8 mouse cellular contexts compared by ENCODE assay signal in the genomic region with DNA sequence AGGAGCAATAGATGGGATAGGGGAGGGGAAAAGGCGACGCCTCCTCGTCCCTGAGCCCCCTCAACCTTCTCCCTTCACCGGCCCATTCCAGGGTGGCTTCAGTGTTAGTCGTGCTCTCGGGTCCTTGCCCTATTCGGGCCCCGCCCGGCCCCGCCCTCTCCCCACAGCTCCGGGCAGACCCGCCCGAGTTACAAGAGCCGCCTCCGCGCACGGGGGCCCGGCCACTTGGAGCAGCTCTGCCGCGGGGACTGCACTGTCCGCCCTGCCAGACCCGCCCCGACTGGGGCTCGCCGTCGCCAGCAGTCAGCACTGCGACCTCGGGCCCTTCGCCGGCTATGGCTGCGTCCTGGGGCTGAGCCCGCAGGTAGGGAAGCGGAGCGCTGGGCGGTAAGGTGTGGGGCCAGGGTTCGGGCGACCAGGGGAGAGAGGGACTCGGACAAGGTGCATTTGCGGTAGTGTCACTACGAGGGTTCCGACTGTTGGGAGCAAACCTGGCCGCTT. TPM values are rescaled to one million over a fixed set of nuclear protein-coding genes. Genes with fewer than 3 reads are reported as not detected.
A peak's percentile ranks its signal among the peaks of the same experiment; 100 is the strongest.
DNase-seq lines count a peak whose midpoint lies in the region; ATAC-seq and TF ChIP-seq lines count a peak whose summit lies in the region.

Gene Ahnak, plus strand, starts transcription at position 219 of the 501 bp plus-strand sequence.

- H3K4me1 ChIP-seq in embryonic fibroblast, embryonic 13.5 days (ENCODE audit: control insufficient read depth, insufficient read depth, low read length), result peaks cover 26% of the 10 kb centered on the region
- peaks cover 69% of the 10 kb centered on the region for H3K4me1 ChIP-seq in heart, embryonic 16.5 days (ENCODE audit: control insufficient read depth, insufficient read depth, low read length)
- peaks cover 39% of the 10 kb centered on the region for H3K4me1 ChIP-seq in lung, embryonic 14.5 days (ENCODE audit: insufficient read depth)

- H3K4me2 ChIP-seq in heart, embryonic 16.5 days (ENCODE audit: low read depth, low read length), result peak within 1 kb of the TSS; percentile 82
- peak within 1 kb of the TSS; percentile 87 for H3K4me2 ChIP-seq in lung, embryonic 14.5 days

- POLR2A ChIA-PET in Patski (lab: Charles Lee), result interaction anchor here (1.0 to 4.6 kb wide), 6 partner anchors 11 to 277 kb away, joined by 3 to 19 read pairs (median 4); no protein-coding TSS in a partner anchor

- CTCF ChIA-PET in Patski (lab: Charles Lee), result interaction anchor here (1.0 kb wide), 1 partner anchor 13 kb away, joined by 3 read pairs; no protein-coding TSS in a partner anchor

- ATAC-seq in Patski, result peak; percentile 52
- ATAC-seq in heart, embryonic 16.5 days (replicated peaks; ENCODE audit: extremely low read depth, insufficient read depth, low FRiP score), result peak; percentile 77
- ATAC-seq in lung, embryonic 14.5 days (ENCODE audit: insufficient read depth), result peak; percentile 59

- DNase-seq in 416B (ENCODE audit: low read depth) (peak; percentile 58), Patski (ENCODE audit: low read depth, low spot score) (no peak)
- DNase-seq in kidney, postnatal 25 days, result peak; percentile 79 to 91
- peak; percentile 78 for DNase-seq in lung, embryonic 14.5 days
- peak; percentile 73 for DNase-seq in ovary, postnatal 10 days (ENCODE audit: low spot score)
- DNase-seq in frontal cortex, postnatal 10 days (ENCODE audit: low spot score in 2 of 2), result no peak

- no peaks in the 10 kb centered on the region for H3K27me3 ChIP-seq in Patski
- H3K27me3 ChIP-seq in heart, embryonic 16.5 days (ENCODE audit: control insufficient read depth, insufficient read depth, low read length), result no peaks in the 10 kb centered on the region
- no peaks in the 10 kb centered on the region; the same call in 1 of the 2 replicates for H3K27me3 ChIP-seq in lung, embryonic 14.5 days (ENCODE audit: insufficient read depth, low read length)

- peak within 1 kb of the TSS; percentile 94 for H3K4me3 ChIP-seq in embryonic fibroblast, embryonic 13.5 days (ENCODE audit: insufficient read depth, low read length)
- H3K4me3 ChIP-seq in heart, embryonic 16.5 days (ENCODE audit: low read length), result peak within 1 kb of the TSS; percentile 89
- peak within 1 kb of the TSS; percentile 73 for H3K4me3 ChIP-seq in lung, embryonic 14.5 days (ENCODE audit: low read depth, low read length)

- H3K36me3 ChIP-seq in heart, embryonic 16.5 days (ENCODE audit: control insufficient read depth, insufficient read depth), result no peaks in the 10 kb centered on the region
- no peaks in the 10 kb centered on the region for H3K36me3 ChIP-seq in lung, embryonic 14.5 days (ENCODE audit: insufficient read depth)

- H3K9ac ChIP-seq in heart, embryonic 16.5 days (ENCODE audit: low read length), result peak within 1 kb of the TSS; percentile 97
- peak within 1 kb of the TSS; percentile 80 for H3K9ac ChIP-seq in lung, embryonic 14.5 days

- WGBS in heart, embryonic 16.5 days, result under 1% methylated on average over 42 of the region's 42 CpGs
- WGBS in lung, embryonic 14.5 days, result under 1% methylated on average over 42 of the region's 42 CpGs

- TF ChIP-seq CTCF in Patski (IDR thresholded peaks at IDR 0.05), result no peak
- no peak for TF ChIP-seq CTCF in embryonic fibroblast, embryonic 13.5 days (IDR thresholded peaks at IDR 0.05; ENCODE audit: borderline replicate concordance, insufficient read depth, low read length)
- no peak for TF ChIP-seq CTCF in lung, embryonic 14.5 days (IDR thresholded peaks at IDR 0.05; ENCODE audit: low read depth)

- TF ChIP-seq POLR2A in embryonic fibroblast, embryonic 13.5 days (IDR thresholded peaks at IDR 0.05; ENCODE audit: low read depth, low read length), result peak; percentile 97

- H3K27ac ChIP-seq in embryonic fibroblast, embryonic 13.5 days (ENCODE audit: insufficient read depth, low read length), result peak within 1 kb of the TSS; percentile 99
- H3K27ac ChIP-seq in heart, embryonic 16.5 days (ENCODE audit: low read length), result peak within 1 kb of the TSS; percentile 99
- H3K27ac ChIP-seq in lung, embryonic 14.5 days (ENCODE audit: low read depth), result peak within 1 kb of the TSS; percentile 91

- no peaks in the 10 kb centered on the region for H3K9me3 ChIP-seq in heart, embryonic 16.5 days (replicated peaks; ENCODE audit: control insufficient read depth, low read length)
- H3K9me3 ChIP-seq in lung, embryonic 14.5 days (ENCODE audit: low read depth, low read length), result no peaks in the 10 kb centered on the region

- in situ Hi-C loops in Patski (cut with MboI; ENCODE audit: low pct_unique_long_range_greater_than_20kb), result no loop called here

RNA-seq across cellular contexts. Expression of gene Ahnak, which starts in this region (rescaled TPM):
- polyA plus RNA-seq in Patski (2021), result 57.7 TPM
- polyA plus RNA-seq in embryonic fibroblast, embryonic 13.5 days (2011; ENCODE audit: insufficient read length, low read depth, missing spikeins), result 559 and 687 TPM in 2 replicates
- 28.7 and 36.5 TPM in 2 replicates for polyA plus RNA-seq in heart, embryonic 16.5 days (2015; fragmentation: Nextera tagmentation; extraction: Ambion mirVana)
- 14.9 and 15.8 TPM in 2 replicates for polyA plus RNA-seq in lung, embryonic 14.5 days (2014; fragmentation: Nextera tagmentation; extraction: Ambion mirVana)

Comparison
In these comparisons a context has a peak if more than half of its experiments do, and no peak if none do; other contexts are left out.
1. DNase-seq: peak in 416B (single experiment), kidney, postnatal 25 days (2 of 2), lung, embryonic 14.5 days (single experiment) and ovary, postnatal 10 days (single experiment); none in Patski (single experiment) and frontal cortex, postnatal 10 days (0 of 2).
2. Peak in every context shown above with its lines, with median percentiles within 50 percentile points of each other: ATAC-seq, H3K27ac ChIP-seq and H3K4me3 ChIP-seq.